Mouse (Mus musculus) ES-E14 (cell line): ENCODE measurements around the gene Senp3. TPM values are rescaled to one million over a fixed set of nuclear protein-coding genes. Genes with fewer than 3 reads are reported as not detected.

ENCODE experiments used
- DNase-seq: peaks from one replicate; pipeline ENCODE4 v3.0.0-alpha.2; 2013; ENCODE audit warnings: low read depth, low spot score
- H3K27ac ChIP-seq: 2 replicates; pipeline ENCODE4 v1.5.1; 2012; ENCODE audit warnings: low read depth, mild to moderate bottlenecking, low read length, moderate library complexity, mixed read lengths; ENCODE audit not compliant: poor library complexity, insufficient read depth, severe bottlenecking
- H3K36me3 ChIP-seq: 2 replicates; pipeline ENCODE4 v1.6.1; 2012; ENCODE audit warnings: mild to moderate bottlenecking, low read length, moderate library complexity, mixed read lengths; ENCODE audit not compliant: control insufficient read depth, poor library complexity, insufficient read depth, severe bottlenecking
- H3K4me1 ChIP-seq, 2 experiments: fragments of 150-350 bp in 1 of 2; sonication (generic) in 1 of 2; 2 replicates each; pipeline ENCODE4 v1.6.1; 2012; ENCODE audit warnings: low read length in 2 of 2, mild to moderate bottlenecking in 1 of 2, mixed read lengths in 1 of 2; ENCODE audit not compliant: control insufficient read depth in 2 of 2, insufficient read depth in 2 of 2, poor library complexity in 1 of 2
- H3K4me3 ChIP-seq, 2 experiments: fragments of 150-350 bp in 1 of 2; sonication (generic) in 1 of 2; 2 replicates each; pipeline ENCODE4 v1.5.1; 2012; ENCODE audit warnings: low read length in 2 of 2, low read depth in 1 of 2, mild to moderate bottlenecking in 1 of 2, mixed read lengths in 1 of 2; ENCODE audit not compliant: insufficient read depth in 1 of 2, poor library complexity in 1 of 2, severe bottlenecking in 1 of 2
- H3K9ac ChIP-seq: 2 replicates; pipeline ENCODE4 v1.6.1; 2012; ENCODE audit warnings: low read depth, mild to moderate bottlenecking, low read length, mixed read lengths; ENCODE audit not compliant: poor library complexity, insufficient read depth, severe bottlenecking
- H3K9me3 ChIP-seq: fragments of 150-350 bp; sonication (generic); 2 replicates; pipeline ENCODE4 v1.6.1; 2012; ENCODE audit warnings: low read depth, mild to moderate bottlenecking, low read length; ENCODE audit not compliant: control insufficient read depth, insufficient read depth
- CHD2 ChIP-seq: IDR thresholded peaks from 2 replicates; pipeline ENCODE4 v1.6.1; 2014; ENCODE audit warnings: mild to moderate bottlenecking, low read depth, low read length, inconsistent platforms
- HCFC1 ChIP-seq: IDR thresholded peaks from 2 replicates; pipeline ENCODE4 v1.6.1; 2012; ENCODE audit warnings: low read length, inconsistent platforms, borderline replicate concordance; ENCODE audit not compliant: insufficient read depth
- MAFK ChIP-seq: IDR thresholded peaks from 2 replicates; pipeline ENCODE4 v1.6.1; 2014; ENCODE audit warnings: mild to moderate bottlenecking, low read depth, low read length, inconsistent platforms; ENCODE audit not compliant: insufficient read depth
- ZC3H11A ChIP-seq: IDR thresholded peaks from 2 replicates; pipeline ENCODE4 v1.6.1; 2012; ENCODE audit warnings: low read depth, mild to moderate bottlenecking, inconsistent platforms, low read length, borderline replicate concordance
- ZNF384 ChIP-seq: IDR thresholded peaks from 2 replicates; pipeline ENCODE4 v1.6.1; 2012; ENCODE audit warnings: low read depth, low read length, inconsistent platforms
- in situ Hi-C, 2 experiments: fragments of 600-800 bp; cut with MboI; formaldehyde crosslinking; loops; one replicate each; pipeline ENCODE4 v1.15.1; 2025; ENCODE audit warnings: low sequenced_read_pairs in 2 of 2, inconsistent platforms in 1 of 2; ENCODE audit not compliant: unreplicated experiment in 2 of 2
- total RNA-seq: library from RNA; depleted of rRNA; stranded (reverse); fragments of 300-350 nt; gene quantifications from 2 replicates; pipeline ENCODE4 v1.2.3, GENCODE M21; 2012

The Senp3 gene
- total RNA-seq, 1 experiment, result 282 TPM

DNA sequence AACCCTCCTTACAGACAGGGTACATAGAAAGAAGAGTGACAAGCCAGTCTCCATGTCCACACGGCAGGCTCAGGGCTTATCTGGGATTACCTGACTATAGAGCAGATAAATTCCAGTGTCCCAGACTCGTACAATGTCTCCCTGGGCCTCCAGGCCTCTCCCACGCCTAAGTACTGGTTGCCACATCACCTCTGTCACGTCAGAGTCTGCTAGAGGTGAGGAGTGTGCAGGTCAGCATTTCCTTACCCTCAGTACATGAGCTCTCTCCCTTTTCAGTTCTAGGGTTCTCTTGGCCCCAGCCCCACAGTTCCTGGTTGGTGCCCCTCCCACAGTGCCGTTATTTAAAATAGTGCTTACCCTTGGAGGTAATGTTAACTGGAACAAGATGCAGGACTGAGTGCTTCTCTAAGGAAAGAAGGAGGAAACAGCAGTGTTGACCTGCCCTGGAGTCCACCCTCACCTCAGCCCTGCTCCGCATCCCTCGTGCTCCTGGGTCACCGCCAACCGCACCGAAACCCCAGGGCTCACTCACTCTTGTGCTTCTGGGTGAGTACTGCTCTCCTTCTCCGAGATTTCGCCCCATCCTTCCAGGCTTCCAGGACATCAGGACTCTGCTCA, 2.4 kb upstream of the Senp3 start:
- no peak for TF ChIP-seq ZNF384
- no peak for TF ChIP-seq HCFC1
- TF ChIP-seq ZC3H11A, result no peak
- TF ChIP-seq MAFK, result no peak
- TF ChIP-seq CHD2, result no peak
- H3K9ac ChIP-seq, result peak overlapping the region; percentile 71
- H3K36me3 ChIP-seq, result peaks cover 8% of the 10 kb centered on the region
- H3K27ac ChIP-seq, result peak overlapping the region; percentile 33; the same call in 1 of the 2 replicates
- in situ Hi-C loops, result no loop called here
- no peaks in the 10 kb centered on the region for H3K9me3 ChIP-seq
- no peak for DNase-seq
- H3K4me3 ChIP-seq, result peak overlapping the region; percentile 38 to 63
- peaks cover 4 to 28% of the 10 kb centered on the region in 2 experiments for H3K4me1 ChIP-seq

GRCm38 (mm10) chr11:69683576-69683975, 1.7 kb upstream of the Senp3 start:
- H3K9ac ChIP-seq, result peak overlapping the region; percentile 71
- peak overlapping the region in 1 of 2 experiments; percentile 63; a peak in 2 of 4 replicates for H3K4me3 ChIP-seq
- in situ Hi-C loops, result no loop called here
- peaks cover 11% of the 10 kb centered on the region for H3K36me3 ChIP-seq
- no peak for DNase-seq
- H3K27ac ChIP-seq, result peak overlapping the region; percentile 16; the same call in 1 of the 2 replicates
- no peaks in the 10 kb centered on the region for H3K9me3 ChIP-seq
- peaks cover 2 to 28% of the 10 kb centered on the region in 2 experiments for H3K4me1 ChIP-seq
- no peak for TF ChIP-seq CHD2
- no peak for TF ChIP-seq ZNF384
- no peak for TF ChIP-seq HCFC1
- TF ChIP-seq MAFK, result no peak

GRCm38 (mm10) chr11:69682840-69683533, 1.1 kb upstream of the Senp3 start:
- Histone ChIP-seq H3K9me3 (no peaks in the 10 kb centered on the region), H3K36me3 (peaks cover 17% of the 10 kb centered on the region), H3K9ac (peak overlapping the region; percentile 76; the same call in 1 of the 2 replicates), H3K4me3 (peak overlapping the region; percentile 93 to 98), H3K27ac (peak overlapping the region; percentile 56; the same call in 1 of the 2 replicates), H3K4me1 (peaks cover 2 to 28% of the 10 kb centered on the region in 2 experiments)
- in situ Hi-C loops, result no loop called here
- TF ChIP-seq ZC3H11A (peak; percentile 81; the same call in 1 of the 2 replicates), HCFC1 (peak; percentile 43; the same call in 1 of the 2 replicates), ZNF384 (no peak)
- peak; percentile 93 for DNase-seq

DNA sequence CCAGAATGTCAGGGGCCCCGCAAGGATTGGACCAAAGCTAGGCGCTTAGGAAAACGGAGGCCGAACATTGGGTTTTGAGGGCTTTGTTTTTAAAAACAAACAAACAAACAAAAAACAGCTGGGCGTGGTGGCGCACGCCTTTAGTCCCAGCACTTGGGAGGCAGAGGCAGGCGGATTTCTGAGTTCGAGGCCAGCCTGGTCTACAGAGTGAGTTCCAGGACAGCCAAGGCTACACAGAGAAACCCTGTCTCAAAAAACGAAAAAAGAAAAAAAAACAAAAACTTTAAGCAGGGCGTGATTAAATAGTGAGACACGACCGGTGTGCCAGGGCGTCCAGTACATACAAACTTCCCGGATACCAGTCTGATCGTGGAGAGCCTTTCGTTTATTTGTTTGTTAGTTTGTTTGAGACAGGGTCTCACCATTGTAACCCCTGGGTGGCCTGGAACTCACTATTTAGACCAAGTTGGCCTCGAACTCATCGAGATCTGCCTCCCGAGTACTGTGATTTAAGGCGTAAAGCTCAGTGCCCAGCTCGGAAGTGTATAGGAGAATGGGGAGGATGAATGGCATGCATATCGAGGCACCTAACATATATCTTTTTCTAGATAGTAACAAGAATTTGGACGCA, 440 bp upstream of the Senp3 start:
- peaks cover 2 to 28% of the 10 kb centered on the region in 2 experiments for H3K4me1 ChIP-seq
- TF ChIP-seq HCFC1, result no peak
- no peak for TF ChIP-seq ZC3H11A
- no peak for TF ChIP-seq MAFK
- TF ChIP-seq CHD2, result no peak
- TF ChIP-seq ZNF384, result no peak
- in situ Hi-C loops, result no loop called here
- H3K27ac ChIP-seq, result peak overlapping the region; percentile 56
- no peak for DNase-seq
- H3K9me3 ChIP-seq, result no peaks in the 10 kb centered on the region
- H3K9ac ChIP-seq, result peak overlapping the region; percentile 76
- H3K36me3 ChIP-seq, result peaks cover 24% of the 10 kb centered on the region
- H3K4me3 ChIP-seq, result peak overlapping the region; percentile 93 to 98
